Mouse (Mus musculus) embryonic facial prominence, embryonic 14.5 days (tissue): ENCODE data around the gene Rab25. TPM values are rescaled to one million over a fixed set of nuclear protein-coding genes. Genes with fewer than 3 reads are reported as not detected.
A peak's percentile ranks its signal among the peaks of the same experiment; 100 is the strongest.

Experiments used
- ATAC-seq: fragments of 200-750 bp; cut with Nextera tagmentation; 2 replicates; pipeline ENCODE4 v1.8.0; 2017; ENCODE audit warnings: low read depth, moderate number of reproducible peaks, moderate TSS enrichment
- DNase-seq: peaks from one replicate; pipeline ENCODE4 v3.0.0-alpha.2; 2015; ENCODE audit warnings: low spot score
- H3K27ac ChIP-seq: fragments of 300-500 bp; sonication (generic); replicated peaks from 2 replicates; pipeline ENCODE4 v1.5.1; 2014; ENCODE audit warnings: low read depth, mild to moderate bottlenecking, low read length, moderate library complexity
- H3K27me3 ChIP-seq: fragments of 300-500 bp; sonication (generic); replicated peaks from 2 replicates; pipeline ENCODE4 v1.6.1; 2014; ENCODE audit warnings: low read length; ENCODE audit not compliant: control insufficient read depth, insufficient read depth
- H3K36me3 ChIP-seq: fragments of 300-500 bp; sonication (generic); 2 replicates; pipeline ENCODE4 v1.6.1; 2014; ENCODE audit warnings: low read length, mixed read lengths; ENCODE audit not compliant: control insufficient read depth, insufficient read depth
- H3K4me1 ChIP-seq: fragments of 300-500 bp; sonication (generic); 2 replicates; pipeline ENCODE4 v1.6.1; 2014; ENCODE audit warnings: antibody characterized with exemption, low read length; ENCODE audit not compliant: control insufficient read depth, insufficient read depth
- H3K4me2 ChIP-seq: fragments of 300-500 bp; sonication (generic); 2 replicates; pipeline ENCODE4 v1.6.1; 2014; ENCODE audit warnings: low read depth, mild to moderate bottlenecking, low read length, moderate library complexity, mixed read lengths
- H3K4me3 ChIP-seq: fragments of 300-500 bp; sonication (generic); 2 replicates; pipeline ENCODE4 v1.5.1; 2014; ENCODE audit warnings: low read depth, mild to moderate bottlenecking, low read length
- H3K9ac ChIP-seq: fragments of 300-500 bp; sonication (generic); 2 replicates; pipeline ENCODE4 v1.6.1; 2014; ENCODE audit warnings: low read depth, mild to moderate bottlenecking, low read length, moderate library complexity, mixed read lengths
- H3K9me3 ChIP-seq: fragments of 300-500 bp; sonication (generic); 2 replicates; pipeline ENCODE4 v1.6.1; 2016; ENCODE audit warnings: low read length; ENCODE audit not compliant: control insufficient read depth
- WGBS: fragments of 180-500 bp; shearing (Covaris S2); extraction: QIAGEN DNeasy Blood & Tissue Kit; methylation state at CpG from one replicate; pipeline ENCODE4 v1.1.7; 2014; 5-methylcytosine and 5-hydroxymethylcytosine counted together
- polyA plus RNA-seq: library from polyadenylated mRNA; unstranded; fragments of >200 nt; fragmentation: Nextera tagmentation; extraction: Ambion mirVana; gene quantifications from 2 replicates; pipeline ENCODE4 v1.2.1, GENCODE M21; 2014

The Rab25 gene
- polyA plus RNA-seq, 1 experiment from 2014 or later = 38.0 TPM

- 21% methylated on average over 16 of the region's 16 CpGs for WGBS
- no peaks in the 10 kb centered on the region for H3K9me3 ChIP-seq
- H3K4me2 ChIP-seq = peak overlapping the region; percentile 86
- H3K27ac ChIP-seq = peak overlapping the region; percentile 97; the same call in 1 of the 2 replicates
- no peaks in the 10 kb centered on the region for H3K27me3 ChIP-seq
- H3K9ac ChIP-seq = peak overlapping the region; percentile 88
- H3K4me1 ChIP-seq = peaks cover 13% of the 10 kb centered on the region
- H3K36me3 ChIP-seq = peaks cover 18% of the 10 kb centered on the region
- ATAC-seq (no peak), DNase-seq (no peak)
- peak overlapping the region; percentile 89 for H3K4me3 ChIP-seq
Observed at GRCm38 (mm10) chr3:88552082-88552645, 4.1 kb upstream of the Rab25 start.

- H3K9ac ChIP-seq = peak overlapping the region; percentile 88; the same call in 1 of the 2 replicates
- no peak overlapping the region for H3K27ac ChIP-seq
- ATAC-seq = no peak
- peaks cover 13% of the 10 kb centered on the region for H3K4me1 ChIP-seq
- WGBS = 93% methylated on average over 4 of the region's 4 CpGs
- peak overlapping the region; percentile 86 for H3K4me2 ChIP-seq
- H3K36me3 ChIP-seq = peaks cover 12% of the 10 kb centered on the region
- DNase-seq = no peak
- peak overlapping the region; percentile 89 for H3K4me3 ChIP-seq
- no peaks in the 10 kb centered on the region for H3K27me3 ChIP-seq
- no peaks in the 10 kb centered on the region for H3K9me3 ChIP-seq
Observed at GRCm38 (mm10) chr3:88551586-88551985, 3.5 kb upstream of the Rab25 start.

GRCm38 (mm10) chr3:88546674-88547418 lies 1.3 kb downstream of the Rab25 start:
- no peak overlapping the region for H3K27ac ChIP-seq
- ATAC-seq = no peak
- H3K4me2 ChIP-seq = no peak overlapping the region
- H3K4me1 ChIP-seq = peaks cover 4% of the 10 kb centered on the region
- no peaks in the 10 kb centered on the region; the same call in 1 of the 2 replicates for H3K36me3 ChIP-seq
- no peak for DNase-seq
- H3K27me3 ChIP-seq = no peaks in the 10 kb centered on the region
- WGBS = 72% methylated on average over 5 of the region's 6 CpGs
- no peak overlapping the region for H3K4me3 ChIP-seq
- no peak overlapping the region for H3K9ac ChIP-seq
- no peaks in the 10 kb centered on the region for H3K9me3 ChIP-seq

GRCm38 (mm10) chr3:88544955-88545591 lies 3.0 kb downstream of the Rab25 start:
- DNase-seq (no peak), ATAC-seq (no peak)
- Histone ChIP-seq H3K9me3 (no peaks in the 10 kb centered on the region), H3K27me3 (no peaks in the 10 kb centered on the region), H3K9ac (no peak overlapping the region), H3K4me1 (no peaks in the 10 kb centered on the region; the same call in 1 of the 2 replicates), H3K27ac (no peak overlapping the region), H3K36me3 (peaks cover 17% of the 10 kb centered on the region), H3K4me2 (no peak overlapping the region), H3K4me3 (no peak overlapping the region)
- WGBS = 58% methylated on average over 20 of the region's 20 CpGs

GRCm38 (mm10) chr3:88544514-88544913 lies 3.6 kb downstream of the Rab25 start:
- H3K9me3 ChIP-seq = no peaks in the 10 kb centered on the region
- ATAC-seq (no peak), DNase-seq (no peak)
- no peak overlapping the region for H3K4me2 ChIP-seq
- no peak overlapping the region for H3K9ac ChIP-seq
- no peaks in the 10 kb centered on the region for H3K27me3 ChIP-seq
- H3K36me3 ChIP-seq = peaks cover 21% of the 10 kb centered on the region
- 33% methylated on average over 5 of the region's 5 CpGs for WGBS
- no peak overlapping the region for H3K4me3 ChIP-seq
- H3K27ac ChIP-seq = no peak overlapping the region
- no peaks in the 10 kb centered on the region; the same call in 1 of the 2 replicates for H3K4me1 ChIP-seq

- Histone ChIP-seq H3K9me3 (no peaks in the 10 kb centered on the region), H3K4me1 (peaks cover under 1% of the 10 kb centered on the region), H3K4me2 (no peak overlapping the region), H3K4me3 (no peak overlapping the region), H3K27ac (no peak overlapping the region), H3K27me3 (no peaks in the 10 kb centered on the region), H3K9ac (no peak overlapping the region), H3K36me3 (peaks cover 25% of the 10 kb centered on the region)
- ATAC-seq = no peak
- 66% methylated on average over 5 of the region's 5 CpGs for WGBS
- no peak for DNase-seq
Observed at GRCm38 (mm10) chr3:88543651-88544410, 4.3 kb downstream of the Rab25 start.

- Histone ChIP-seq H3K4me2 (no peak overlapping the region), H3K9ac (no peak overlapping the region), H3K36me3 (peaks cover 32% of the 10 kb centered on the region), H3K4me3 (no peak overlapping the region), H3K9me3 (no peaks in the 10 kb centered on the region), H3K27me3 (no peaks in the 10 kb centered on the region), H3K4me1 (peaks cover 7% of the 10 kb centered on the region), H3K27ac (no peak overlapping the region)
- no peak for DNase-seq
- 76% methylated on average over 8 of the region's 8 CpGs for WGBS
- ATAC-seq = no peak
Observed at GRCm38 (mm10) chr3:88543174-88543573, 4.9 kb downstream of the Rab25 start.

- Histone ChIP-seq H3K9ac (no peak overlapping the region), H3K27me3 (no peaks in the 10 kb centered on the region), H3K4me3 (no peak overlapping the region), H3K4me1 (peaks cover 12% of the 10 kb centered on the region), H3K36me3 (peaks cover 39% of the 10 kb centered on the region), H3K27ac (peak overlapping the region; percentile 44; the same call in 1 of the 2 replicates), H3K9me3 (no peaks in the 10 kb centered on the region), H3K4me2 (no peak overlapping the region)
- ATAC-seq (no peak), DNase-seq (no peak)
- WGBS = 49% methylated on average over 4 of the region's 4 CpGs
Observed at GRCm38 (mm10) chr3:88542486-88542885, 5.6 kb downstream of the Rab25 start.
